Mouse (Mus musculus) hindbrain, embryonic 11.5 days (tissue): ENCODE measurements around the gene Mtch1. TPM values are rescaled to one million over a fixed set of nuclear protein-coding genes. Genes with fewer than 3 reads are reported as not detected.
A peak's percentile ranks its signal among the peaks of the same experiment; 100 is the strongest.

Experiments used
- ATAC-seq: fragments of 200-750 bp; cut with Nextera tagmentation; 2 replicates; pipeline ENCODE4 v1.8.0; 2017; ENCODE audit warnings: mild to moderate bottlenecking, moderate TSS enrichment, moderate library complexity; ENCODE audit not compliant: low FRiP score
- DNase-seq: peaks from one replicate; pipeline ENCODE4 v3.0.0-alpha.2; 2015; ENCODE audit warnings: low spot score
- H3K27ac ChIP-seq: fragments of 300-500 bp; sonication (generic); 2 replicates; pipeline ENCODE4 v1.5.1; 2014; ENCODE audit warnings: mild to moderate bottlenecking, low read depth, low read length
- H3K27me3 ChIP-seq: fragments of 300-500 bp; sonication (generic); 2 replicates; pipeline ENCODE4 v1.6.1; 2014; ENCODE audit warnings: mild to moderate bottlenecking, low read length, moderate library complexity, mixed read lengths; ENCODE audit not compliant: control insufficient read depth, insufficient read depth
- H3K36me3 ChIP-seq: fragments of 300-500 bp; sonication (generic); 2 replicates; pipeline ENCODE4 v1.6.1; 2014; ENCODE audit warnings: mild to moderate bottlenecking, low read length, moderate library complexity, mixed read lengths; ENCODE audit not compliant: control insufficient read depth, insufficient read depth
- H3K4me1 ChIP-seq: fragments of 300-500 bp; sonication (generic); replicated peaks from 2 replicates; pipeline ENCODE4 v1.6.1; 2014; ENCODE audit warnings: low read length, mixed read lengths; ENCODE audit not compliant: control insufficient read depth, insufficient read depth
- H3K4me2 ChIP-seq: fragments of 300-500 bp; sonication (generic); replicated peaks from 2 replicates; pipeline ENCODE4 v1.6.1; 2014; ENCODE audit warnings: mild to moderate bottlenecking, low read depth, low read length
- H3K4me3 ChIP-seq: fragments of 300-500 bp; sonication (generic); 2 replicates; pipeline ENCODE4 v1.5.1; 2014; ENCODE audit warnings: low read depth, low read length
- H3K9ac ChIP-seq: fragments of 300-500 bp; sonication (generic); 2 replicates; pipeline ENCODE4 v1.6.1; 2014; ENCODE audit warnings: low read depth, low read length
- H3K9me3 ChIP-seq: fragments of 300-500 bp; sonication (generic); 2 replicates; pipeline ENCODE4 v1.6.1; 2016; ENCODE audit warnings: low read length; ENCODE audit not compliant: control insufficient read depth
- WGBS: fragments of 180-500 bp; shearing (Covaris S2); extraction: QIAGEN DNeasy Blood & Tissue Kit; methylation state at CpG from one replicate; pipeline ENCODE4 v1.1.7; 2014; 5-methylcytosine and 5-hydroxymethylcytosine counted together
- polyA plus RNA-seq: library from polyadenylated mRNA; unstranded; fragments of >200 nt; fragmentation: Nextera tagmentation; extraction: Ambion mirVana; gene quantifications from 2 replicates; pipeline ENCODE4 v1.2.1, GENCODE M21; 2014

Gene Mtch1
- polyA plus RNA-seq, 1 experiment from 2014 or later: 356 TPM

DNA sequence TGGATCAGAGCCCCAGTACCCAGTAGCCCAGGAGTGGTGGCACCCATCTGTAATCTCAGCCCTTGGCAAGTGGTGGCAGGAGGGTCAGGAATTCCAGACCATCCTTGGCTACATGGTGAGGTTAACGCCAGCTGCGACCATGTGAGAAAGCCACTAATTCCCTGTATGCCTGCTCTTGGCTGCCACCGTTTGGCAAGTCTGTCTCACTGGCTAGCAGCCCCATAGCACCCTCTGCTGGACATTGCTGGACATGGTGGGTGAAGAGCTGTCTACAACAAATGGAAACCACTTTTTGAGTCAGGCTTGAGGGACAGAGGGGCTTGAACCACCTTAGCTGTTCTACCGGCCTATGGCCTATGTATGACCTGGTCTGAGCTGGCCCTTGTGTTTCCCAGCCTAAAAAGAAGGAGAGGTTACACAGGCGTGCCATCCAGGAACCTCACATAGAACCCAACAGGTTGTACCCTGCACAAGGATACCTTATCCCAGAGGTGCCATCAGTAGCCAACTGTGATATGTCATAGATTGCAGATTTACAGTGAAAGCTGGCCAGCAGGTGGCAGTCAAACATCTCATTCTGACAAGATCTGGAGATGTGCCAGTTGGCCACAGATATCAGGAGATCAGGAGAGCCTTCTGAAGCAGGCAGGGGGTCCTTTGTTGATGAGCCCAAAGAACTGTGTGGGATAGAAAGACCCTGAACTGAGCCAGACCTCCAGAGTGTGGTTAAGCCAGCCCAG lies 23.4 kb upstream of the Mtch1 start:
- H3K9me3 ChIP-seq: no peaks in the 10 kb centered on the region
- H3K36me3 ChIP-seq: no peaks in the 10 kb centered on the region
- H3K27ac ChIP-seq: no peak overlapping the region
- H3K4me2 ChIP-seq: no peak overlapping the region
- no peaks in the 10 kb centered on the region for H3K27me3 ChIP-seq
- ATAC-seq: peak; percentile 49
- H3K9ac ChIP-seq: no peak overlapping the region
- 9% methylated on average over 5 of the region's 5 CpGs for WGBS
- peak; percentile 96 for DNase-seq
- no peaks in the 10 kb centered on the region for H3K4me1 ChIP-seq
- no peak overlapping the region for H3K4me3 ChIP-seq

DNA sequence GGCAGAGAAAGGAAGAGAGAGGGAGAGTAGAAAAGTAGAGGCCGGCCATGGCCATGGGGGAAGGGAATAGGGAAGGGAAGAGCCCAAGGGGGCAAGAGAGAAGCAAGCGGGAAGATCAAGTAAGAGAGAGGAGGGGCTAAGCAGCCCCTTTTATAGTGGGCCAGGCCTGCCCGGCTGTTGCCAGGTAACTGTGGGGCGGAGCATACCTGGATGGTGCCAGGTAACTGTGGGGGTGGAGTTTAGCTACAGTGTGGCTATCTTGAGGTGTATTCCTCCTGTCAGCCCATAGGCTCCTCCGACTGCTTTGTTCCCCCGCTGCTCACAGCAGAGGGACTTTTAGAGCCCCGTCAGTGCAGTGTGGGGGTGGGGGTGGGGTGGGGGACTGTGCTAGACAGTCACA lies 21.0 kb upstream of the Mtch1 start:
- Histone ChIP-seq H3K9me3 (no peaks in the 10 kb centered on the region), H3K36me3 (no peaks in the 10 kb centered on the region), H3K4me3 (no peak overlapping the region), H3K27me3 (no peaks in the 10 kb centered on the region), H3K4me1 (no peaks in the 10 kb centered on the region), H3K27ac (no peak overlapping the region), H3K4me2 (no peak overlapping the region), H3K9ac (no peak overlapping the region)
- 17% methylated on average over 7 of the region's 7 CpGs for WGBS
- no peak for DNase-seq
- ATAC-seq: no peak

DNA sequence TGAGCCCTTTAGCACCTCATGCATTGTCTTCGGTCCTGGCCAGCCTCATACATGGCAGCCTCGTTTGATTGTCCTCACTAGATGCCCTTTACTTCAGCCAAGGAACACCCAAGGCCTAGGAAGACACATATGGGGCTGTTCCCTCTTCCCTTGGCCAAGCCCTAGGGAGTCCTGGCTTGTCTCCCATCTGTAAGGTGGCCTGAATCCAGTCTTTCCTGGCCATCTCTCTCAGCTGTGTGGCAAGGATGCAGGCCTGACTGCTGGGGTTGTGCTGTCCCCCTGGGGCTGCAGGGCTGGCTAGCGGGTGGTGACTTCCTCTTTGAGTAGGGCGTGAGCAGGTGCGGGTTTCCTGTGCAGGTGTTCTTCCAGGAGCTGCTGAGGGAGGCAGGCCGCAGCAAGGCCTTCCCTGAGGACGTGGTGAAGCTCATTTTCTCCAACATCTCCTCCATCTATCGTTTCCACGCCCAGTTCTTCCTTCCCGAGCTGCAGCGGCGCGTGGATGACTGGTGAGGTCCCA lies 17.4 kb upstream of the Mtch1 start:
- no peaks in the 10 kb centered on the region for H3K4me1 ChIP-seq
- no peaks in the 10 kb centered on the region for H3K36me3 ChIP-seq
- 90% methylated on average over 13 of the region's 13 CpGs for WGBS
- H3K4me2 ChIP-seq: no peak overlapping the region
- H3K27me3 ChIP-seq: no peaks in the 10 kb centered on the region
- H3K9me3 ChIP-seq: no peaks in the 10 kb centered on the region
- no peak overlapping the region for H3K27ac ChIP-seq
- H3K4me3 ChIP-seq: no peak overlapping the region
- H3K9ac ChIP-seq: no peak overlapping the region
- DNase-seq (no peak), ATAC-seq (no peak)

DNA sequence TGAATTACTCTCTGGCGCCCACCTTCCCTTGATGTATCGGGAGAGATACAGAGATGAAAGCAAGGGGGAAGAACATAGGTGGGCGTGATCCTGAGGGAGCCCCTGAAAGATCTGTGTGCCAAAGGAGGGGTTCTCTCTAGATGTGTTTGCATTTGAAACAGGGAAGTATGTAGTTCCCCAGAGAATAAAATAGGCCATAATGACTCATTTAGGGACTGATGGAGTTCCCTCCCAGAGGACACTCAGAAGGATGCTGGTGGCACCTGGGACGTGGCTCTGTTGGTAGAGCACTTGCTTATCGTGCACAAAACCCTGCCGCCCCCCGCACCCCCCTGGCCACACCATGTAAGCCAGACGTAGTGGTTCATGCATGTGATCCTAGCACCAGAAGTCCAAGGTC lies 15.4 kb upstream of the Mtch1 start:
- DNase-seq: no peak
- no peaks in the 10 kb centered on the region for H3K27me3 ChIP-seq
- no peak overlapping the region for H3K4me3 ChIP-seq
- H3K9ac ChIP-seq: no peak overlapping the region
- no peak for ATAC-seq
- H3K27ac ChIP-seq: no peak overlapping the region
- no peaks in the 10 kb centered on the region for H3K9me3 ChIP-seq
- no peak overlapping the region for H3K4me2 ChIP-seq
- no peaks in the 10 kb centered on the region for H3K36me3 ChIP-seq
- no peaks in the 10 kb centered on the region for H3K4me1 ChIP-seq
- WGBS: 84% methylated on average over 8 of the region's 8 CpGs

DNA sequence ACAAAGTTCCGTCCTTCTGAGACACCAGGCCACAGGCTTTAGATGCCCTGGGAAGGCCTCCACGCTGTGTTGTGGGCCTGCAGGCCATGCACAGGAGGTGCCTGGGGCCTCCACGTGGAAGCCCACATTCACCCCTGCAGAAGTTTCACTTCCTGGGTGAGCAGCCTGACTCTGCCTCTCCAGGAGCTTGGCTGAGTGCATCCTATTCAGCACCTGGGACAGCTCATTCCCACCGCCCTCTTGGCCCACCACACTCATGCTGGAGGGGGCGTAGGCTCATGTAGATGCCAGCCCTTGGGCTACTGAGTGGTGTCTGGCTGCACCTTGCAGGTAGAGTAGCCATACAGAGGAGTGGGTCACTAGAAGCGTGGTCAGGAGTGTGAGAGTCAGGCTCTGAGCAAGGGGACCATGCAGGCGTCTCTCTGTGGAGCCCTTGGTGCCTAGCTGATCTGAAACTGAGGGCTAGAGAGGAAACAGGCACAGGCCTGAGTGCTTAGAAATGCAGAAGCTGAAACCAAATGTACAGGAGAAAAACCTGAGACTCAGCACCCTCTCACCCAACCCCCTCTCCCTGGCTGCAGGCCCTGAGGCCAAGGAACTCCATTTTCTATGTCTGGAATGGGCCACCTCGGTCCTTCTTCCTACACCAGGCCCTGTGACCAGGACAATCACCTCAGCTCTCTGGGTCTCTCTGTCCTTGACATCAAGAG lies 14.4 kb upstream of the Mtch1 start:
- ATAC-seq: no peak
- 56% methylated on average over 8 of the region's 8 CpGs for WGBS

DNA sequence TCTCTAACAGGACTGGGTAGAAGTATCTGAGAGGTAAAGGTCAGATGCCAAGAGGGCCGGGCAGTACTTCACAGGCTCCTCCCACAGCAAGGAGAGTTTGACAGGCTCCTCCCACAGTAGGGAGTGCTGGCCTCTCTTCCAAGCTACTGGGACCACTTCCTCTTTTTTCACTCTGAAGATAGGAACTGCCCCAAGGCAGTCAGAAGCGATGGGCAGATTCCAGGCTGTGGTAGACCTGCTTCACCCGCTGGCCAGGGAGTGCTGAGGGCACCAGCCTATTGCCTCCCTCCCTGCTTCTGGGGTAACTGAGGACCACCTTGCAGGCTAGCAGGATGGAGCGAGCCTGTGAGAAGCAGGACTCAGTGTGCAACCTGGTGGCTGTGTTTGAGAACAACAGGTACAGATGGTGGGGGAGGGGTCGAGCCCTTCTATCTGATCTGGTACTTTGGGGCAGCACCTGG lies 13.1 kb upstream of the Mtch1 start, which contains the start of gene Fgd2:
Gene Fgd2 (plus strand): TSS at position 154 of the 461 bp plus-strand sequence.
- Histone ChIP-seq H3K9me3 (no peaks in the 10 kb centered on the region), H3K36me3 (no peaks in the 10 kb centered on the region), H3K27me3 (no peaks in the 10 kb centered on the region), H3K4me3 (no peak within 1 kb of the TSS), H3K4me1 (peaks cover 7% of the 10 kb centered on the region), H3K4me2 (no peak within 1 kb of the TSS), H3K27ac (no peak within 1 kb of the TSS), H3K9ac (no peak within 1 kb of the TSS)
- WGBS: 22% methylated on average over 5 of the region's 5 CpGs
- no peak for ATAC-seq
- no peak for DNase-seq

More for the DNA sequence above, 14.4 kb upstream of the Mtch1 start:
- Histone ChIP-seq H3K9me3 (no peaks in the 10 kb centered on the region), H3K36me3 (no peaks in the 10 kb centered on the region), H3K4me2 (no peak overlapping the region), H3K4me1 (no peaks in the 10 kb centered on the region), H3K9ac (no peak overlapping the region), H3K4me3 (no peak overlapping the region), H3K27me3 (no peaks in the 10 kb centered on the region), H3K27ac (no peak overlapping the region)
- DNase-seq: no peak

DNA sequence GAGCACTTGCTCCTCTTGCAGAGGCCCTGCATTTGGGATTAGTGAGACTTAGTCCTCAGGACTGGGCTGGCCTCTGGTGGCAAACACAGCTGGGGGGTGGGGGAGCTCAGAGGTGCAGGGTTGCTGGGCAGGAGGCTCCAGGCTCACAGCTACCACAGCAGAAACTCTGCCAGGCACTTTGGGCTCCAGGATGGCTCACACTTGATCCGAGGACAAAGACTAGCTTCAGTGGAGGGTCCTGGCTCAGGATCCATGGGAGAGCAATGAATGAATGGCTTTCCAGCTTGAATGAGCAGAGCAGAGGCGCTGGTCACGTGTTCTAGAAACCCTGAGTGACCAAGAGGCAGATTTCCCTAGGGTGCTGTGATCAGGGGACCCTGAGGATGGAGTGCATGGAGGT lies 11.2 kb upstream of the Mtch1 start:
- Histone ChIP-seq H3K4me2 (no peak overlapping the region), H3K27me3 (no peaks in the 10 kb centered on the region), H3K4me1 (peaks cover 8% of the 10 kb centered on the region), H3K9ac (no peak overlapping the region), H3K9me3 (no peaks in the 10 kb centered on the region), H3K27ac (no peak overlapping the region), H3K36me3 (no peaks in the 10 kb centered on the region), H3K4me3 (no peak overlapping the region)
- no peak for DNase-seq
- ATAC-seq: no peak
- 64% methylated on average over 3 of the region's 3 CpGs for WGBS

DNA sequence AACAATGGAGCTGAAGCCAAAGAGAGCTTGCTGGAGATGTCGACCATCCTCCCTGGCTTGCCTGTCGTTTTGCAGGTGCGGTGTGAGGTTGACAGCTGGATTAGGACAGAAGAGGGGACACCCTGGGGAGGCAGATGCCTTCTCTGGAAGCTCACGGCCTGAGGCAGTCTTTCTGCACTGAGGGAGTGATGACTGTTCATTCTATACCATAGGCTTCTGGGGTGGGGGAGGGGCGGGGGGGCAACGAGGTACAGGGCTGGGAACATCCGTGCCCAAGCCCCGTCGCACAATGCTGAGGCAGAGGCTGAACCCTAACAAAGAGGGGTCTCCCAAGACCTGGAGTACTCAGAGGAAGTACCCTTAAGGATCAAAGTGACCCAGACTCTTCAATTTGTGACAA lies 9.1 kb upstream of the Mtch1 start:
- Histone ChIP-seq H3K27ac (peak overlapping the region; percentile 98), H3K27me3 (no peaks in the 10 kb centered on the region), H3K4me2 (peak overlapping the region; percentile 64), H3K9ac (peak overlapping the region; percentile 67), H3K9me3 (no peaks in the 10 kb centered on the region), H3K36me3 (no peaks in the 10 kb centered on the region), H3K4me1 (peaks cover 8% of the 10 kb centered on the region), H3K4me3 (peak overlapping the region; percentile 28)
- DNase-seq (no peak), ATAC-seq (peak; percentile 69)
- 3% methylated on average over 9 of the region's 9 CpGs for WGBS
